Mouse (Mus musculus) kidney, embryonic 14.5 days (tissue): Measurements from ENCODE around the gene Pitpnm2. TPM values are rescaled to one million over a fixed set of nuclear protein-coding genes. Genes with fewer than 3 reads are reported as not detected.

Experiments
- ATAC-seq: fragments of 200-750 bp; cut with Nextera tagmentation; 2 replicates; pipeline ENCODE4 v1.8.0; 2017; ENCODE audit warnings: moderate number of reproducible peaks, mild to moderate bottlenecking, moderate TSS enrichment, moderate library complexity; ENCODE audit not compliant: low FRiP score, low TSS enrichment
- H3K27ac ChIP-seq: fragments of 300-500 bp; sonication (generic); 2 replicates; pipeline ENCODE4 v1.5.1; 2014; ENCODE audit warnings: low read depth, mild to moderate bottlenecking, low read length, moderate library complexity, mixed read lengths
- H3K27me3 ChIP-seq: fragments of 300-500 bp; sonication (generic); 2 replicates; pipeline ENCODE4 v1.6.1; 2014; ENCODE audit warnings: mild to moderate bottlenecking, low read length; ENCODE audit not compliant: control insufficient read depth, insufficient read depth
- H3K36me3 ChIP-seq: fragments of 300-500 bp; sonication (generic); 2 replicates; pipeline ENCODE4 v1.6.1; 2014; ENCODE audit warnings: low read length, mixed read lengths; ENCODE audit not compliant: control insufficient read depth, insufficient read depth
- H3K4me1 ChIP-seq: fragments of 300-500 bp; sonication (generic); 2 replicates; pipeline ENCODE4 v1.6.1; 2014; ENCODE audit warnings: low read length, mixed read lengths; ENCODE audit not compliant: control insufficient read depth, insufficient read depth
- H3K4me2 ChIP-seq: fragments of 300-500 bp; sonication (generic); replicated peaks from 2 replicates; pipeline ENCODE4 v1.6.1; 2014; ENCODE audit warnings: low read depth, mild to moderate bottlenecking, low read length
- H3K4me3 ChIP-seq: fragments of 300-500 bp; sonication (generic); 2 replicates; pipeline ENCODE4 v1.5.1; 2014; ENCODE audit warnings: mild to moderate bottlenecking, low read length
- H3K9ac ChIP-seq: fragments of 300-500 bp; sonication (generic); 2 replicates; pipeline ENCODE4 v1.6.1; 2014; ENCODE audit warnings: low read depth, mild to moderate bottlenecking, low read length, moderate library complexity
- H3K9me3 ChIP-seq: fragments of 300-500 bp; sonication (generic); 2 replicates; pipeline ENCODE4 v1.6.1; 2016; ENCODE audit warnings: low read length; ENCODE audit not compliant: control insufficient read depth
- WGBS: fragments of 180-500 bp; shearing (Covaris S2); extraction: QIAGEN DNeasy Blood & Tissue Kit; methylation state at CpG from one replicate; pipeline ENCODE4 v1.1.7; 2014; 5-methylcytosine and 5-hydroxymethylcytosine counted together
- polyA plus RNA-seq: library from polyadenylated mRNA; unstranded; fragments of >200 nt; fragmentation: Nextera tagmentation; extraction: Ambion mirVana; gene quantifications from 2 replicates; pipeline ENCODE4 v1.2.1, GENCODE M21; 2014

The Pitpnm2 gene
- polyA plus RNA-seq, 1 experiment from 2014 or later, result 7.0 TPM

- Histone ChIP-seq H3K27ac (no peak overlapping the region), H3K4me2 (no peak overlapping the region), H3K4me3 (no peak overlapping the region), H3K4me1 (peaks cover 3% of the 10 kb centered on the region), H3K27me3 (no peaks in the 10 kb centered on the region), H3K9ac (no peak overlapping the region), H3K9me3 (no peaks in the 10 kb centered on the region), H3K36me3 (peaks cover 60% of the 10 kb centered on the region)
- no peak for ATAC-seq
- 92% methylated on average over 18 of the region's 18 CpGs for WGBS
Observed at GRCm38 (mm10) chr5:124122357-124122756, 127.2 kb downstream of the Pitpnm2 start.

- Histone ChIP-seq H3K9ac (no peak overlapping the region), H3K4me3 (no peak overlapping the region), H3K9me3 (no peaks in the 10 kb centered on the region), H3K27me3 (no peaks in the 10 kb centered on the region), H3K36me3 (peaks cover 62% of the 10 kb centered on the region), H3K4me1 (peaks cover 13% of the 10 kb centered on the region), H3K4me2 (no peak overlapping the region), H3K27ac (no peak overlapping the region)
- ATAC-seq, result no peak
- WGBS, result 69% methylated on average over 5 of the region's 5 CpGs
Observed at GRCm38 (mm10) chr5:124119204-124119603, 130.4 kb downstream of the Pitpnm2 start.

GRCm38 (mm10) chr5:124115990-124116845, 133.3 kb downstream of the Pitpnm2 start, which contains the start of gene Arl6ip4:
Arl6ip4 (plus strand) TSS chr5:124116089.
- peaks cover 38% of the 10 kb centered on the region for H3K36me3 ChIP-seq
- peak within 1 kb of the TSS; percentile 94 for H3K9ac ChIP-seq
- 2% methylated on average over 64 of the region's 64 CpGs for WGBS
- no peaks in the 10 kb centered on the region for H3K27me3 ChIP-seq
- ATAC-seq, result peak; percentile 7
- peak within 1 kb of the TSS; percentile 98 for H3K4me3 ChIP-seq
- no peaks in the 10 kb centered on the region for H3K9me3 ChIP-seq
- peak within 1 kb of the TSS; percentile 97 for H3K4me2 ChIP-seq
- H3K27ac ChIP-seq, result peak within 1 kb of the TSS; percentile 85
- peaks cover 24% of the 10 kb centered on the region for H3K4me1 ChIP-seq

GRCm38 (mm10) chr5:124115531-124115930, 134.0 kb downstream of the Pitpnm2 start:
- Histone ChIP-seq H3K36me3 (peaks cover 31% of the 10 kb centered on the region), H3K9ac (peak overlapping the region; percentile 94), H3K9me3 (no peaks in the 10 kb centered on the region), H3K4me1 (peaks cover 24% of the 10 kb centered on the region), H3K4me3 (peak overlapping the region; percentile 98), H3K4me2 (peak overlapping the region; percentile 97), H3K27ac (peak overlapping the region; percentile 85; the same call in 1 of the 2 replicates), H3K27me3 (no peaks in the 10 kb centered on the region)
- no peak for ATAC-seq
- WGBS, result 22% methylated on average over 7 of the region's 7 CpGs

- Histone ChIP-seq H3K4me1 (peaks cover 24% of the 10 kb centered on the region), H3K4me2 (no peak overlapping the region), H3K9ac (no peak overlapping the region), H3K4me3 (no peak overlapping the region), H3K27ac (no peak overlapping the region), H3K9me3 (no peaks in the 10 kb centered on the region), H3K27me3 (no peaks in the 10 kb centered on the region), H3K36me3 (peaks cover 22% of the 10 kb centered on the region)
- 96% methylated on average over 24 of the region's 24 CpGs for WGBS
- ATAC-seq, result no peak
Observed at GRCm38 (mm10) chr5:124114276-124115025, 135.1 kb downstream of the Pitpnm2 start.

- WGBS, result 14% methylated on average over 14 of the region's 14 CpGs
- H3K4me3 ChIP-seq, result peak overlapping the region; percentile 71
- ATAC-seq, result no peak
- peak overlapping the region; percentile 80 for H3K9ac ChIP-seq
- H3K27ac ChIP-seq, result no peak overlapping the region
- no peaks in the 10 kb centered on the region for H3K27me3 ChIP-seq
- peaks cover 8% of the 10 kb centered on the region; the same call in 1 of the 2 replicates for H3K36me3 ChIP-seq
- peaks cover 21% of the 10 kb centered on the region for H3K4me1 ChIP-seq
- H3K9me3 ChIP-seq, result no peaks in the 10 kb centered on the region
- peak overlapping the region; percentile 89 for H3K4me2 ChIP-seq
Observed at GRCm38 (mm10) chr5:124113030-124113429, 136.5 kb downstream of the Pitpnm2 start.

- H3K36me3 ChIP-seq, result 0 out of 2 replicates have a peak, but pooled peaks cover 3% of the 10 kb centered on the region
- no peak for ATAC-seq
- peak overlapping the region; percentile 71 for H3K4me3 ChIP-seq
- H3K9ac ChIP-seq, result peak overlapping the region; percentile 80
- H3K4me2 ChIP-seq, result peak overlapping the region; percentile 89
- H3K4me1 ChIP-seq, result peaks cover 21% of the 10 kb centered on the region
- H3K9me3 ChIP-seq, result no peaks in the 10 kb centered on the region
- 0 out of 2 replicates have a peak overlapping the region, but pooled peaks have one; percentile 39 for H3K27ac ChIP-seq
- WGBS, result 1% methylated on average over 17 of the region's 18 CpGs
- H3K27me3 ChIP-seq, result no peaks in the 10 kb centered on the region
Observed at GRCm38 (mm10) chr5:124112531-124112930, 137.0 kb downstream of the Pitpnm2 start.

- Histone ChIP-seq H3K27ac (peak within 1 kb of the TSS; percentile 81), H3K27me3 (no peaks in the 10 kb centered on the region), H3K36me3 (0 out of 2 replicates have a peak, but pooled peaks cover 3% of the 10 kb centered on the region), H3K4me1 (peaks cover 16% of the 10 kb centered on the region), H3K9me3 (no peaks in the 10 kb centered on the region), H3K4me2 (peak within 1 kb of the TSS; percentile 89), H3K9ac (peak within 1 kb of the TSS; percentile 80), H3K4me3 (peak within 1 kb of the TSS; percentile 71)
- peak; percentile 96 for ATAC-seq
- WGBS, result under 1% methylated on average over 66 of the region's 66 CpGs
Observed at GRCm38 (mm10) chr5:124111742-124112497, 137.6 kb downstream of the Pitpnm2 start, which contains the start of gene Ogfod2. Ogfod2 (plus strand) TSS chr5:124112297.
